Mouse (Mus musculus): ENCODE results near the gene Lyl1.

The Lyl1 gene

DNA sequence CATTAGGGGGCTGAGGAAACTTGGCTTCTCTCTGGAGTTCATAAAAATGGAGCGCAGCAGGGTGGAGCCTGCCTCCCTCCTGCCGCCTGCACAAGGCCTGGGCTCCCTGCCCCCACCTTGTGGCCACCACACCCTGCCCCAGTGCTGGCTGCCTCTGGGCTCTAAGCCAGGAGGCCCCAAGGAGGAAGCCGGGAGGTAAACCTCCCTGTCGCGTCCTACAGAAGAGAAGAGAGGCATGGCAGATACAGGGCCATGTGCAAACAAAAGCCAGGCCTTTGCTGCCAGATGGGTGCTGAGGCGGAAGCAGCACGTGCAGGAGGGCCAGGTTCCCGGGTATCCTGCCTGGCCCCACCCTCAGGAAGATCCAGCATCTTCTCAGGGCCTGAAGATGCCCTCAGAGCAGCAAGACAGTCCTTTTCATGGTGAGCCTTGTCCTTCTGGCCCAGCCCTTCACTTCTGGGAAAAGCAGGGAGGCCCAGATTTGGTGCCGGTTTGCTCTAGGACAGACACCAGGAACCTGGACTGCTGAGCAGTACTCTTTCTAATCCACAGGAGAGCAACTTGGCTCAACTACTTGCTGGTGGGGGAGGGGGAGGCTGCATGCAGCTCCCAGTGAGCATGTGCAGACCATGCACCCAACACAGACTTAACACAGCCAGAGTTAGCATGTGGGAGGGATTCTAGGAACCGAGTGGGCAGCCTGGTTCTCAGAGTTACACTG is 21.8 kb downstream of the Lyl1 start, which contains the start of gene G430095P16Rik:
TSS of gene G430095P16Rik (plus strand) at position 158 of the 721 bp plus-strand sequence.
- peak; percentile 79 to 80 for DNase-seq (ENCODE audit: low spot score in 2 of 2)

DNA sequence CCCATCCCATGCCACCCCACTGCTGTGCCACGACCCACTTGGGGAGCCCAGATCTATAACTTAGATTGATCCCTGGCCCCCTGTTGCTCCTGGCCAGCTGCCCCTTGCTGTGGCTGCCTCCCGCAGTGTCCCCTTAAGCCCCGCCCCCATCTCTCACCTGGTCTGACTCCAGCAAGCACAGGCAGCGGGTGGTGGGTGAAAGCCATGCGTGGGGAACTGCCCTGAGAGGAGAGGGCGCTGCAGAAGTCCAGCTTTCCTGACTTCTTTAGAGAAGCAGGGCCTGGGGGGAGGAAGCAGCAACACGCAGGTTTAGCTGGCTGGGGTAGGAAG is 22.3 kb downstream of the Lyl1 start:
- DNase-seq (ENCODE audit: low spot score in 2 of 2), result no peak

DNA sequence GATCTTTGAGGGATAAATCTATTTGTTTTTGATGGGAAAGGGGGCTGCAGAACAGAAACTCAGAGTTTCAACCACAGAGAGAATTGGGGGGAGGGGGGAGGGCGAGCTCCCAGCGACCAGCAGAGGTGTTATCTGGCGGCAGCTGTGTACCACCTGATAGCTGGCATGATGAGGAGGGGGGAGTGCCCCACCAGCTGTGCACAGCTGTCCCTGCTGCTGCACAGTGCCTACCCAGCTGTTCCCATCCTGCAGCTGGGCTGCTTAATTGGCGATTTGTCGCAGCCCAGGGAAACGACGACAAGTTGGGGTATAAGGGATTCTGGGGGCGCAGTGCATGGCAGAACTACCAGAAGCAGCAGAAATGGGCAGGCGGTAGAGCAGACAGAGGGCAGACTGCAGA is 23.4 kb downstream of the Lyl1 start:
- DNase-seq (ENCODE audit: low spot score in 2 of 2), result no peak

DNA sequence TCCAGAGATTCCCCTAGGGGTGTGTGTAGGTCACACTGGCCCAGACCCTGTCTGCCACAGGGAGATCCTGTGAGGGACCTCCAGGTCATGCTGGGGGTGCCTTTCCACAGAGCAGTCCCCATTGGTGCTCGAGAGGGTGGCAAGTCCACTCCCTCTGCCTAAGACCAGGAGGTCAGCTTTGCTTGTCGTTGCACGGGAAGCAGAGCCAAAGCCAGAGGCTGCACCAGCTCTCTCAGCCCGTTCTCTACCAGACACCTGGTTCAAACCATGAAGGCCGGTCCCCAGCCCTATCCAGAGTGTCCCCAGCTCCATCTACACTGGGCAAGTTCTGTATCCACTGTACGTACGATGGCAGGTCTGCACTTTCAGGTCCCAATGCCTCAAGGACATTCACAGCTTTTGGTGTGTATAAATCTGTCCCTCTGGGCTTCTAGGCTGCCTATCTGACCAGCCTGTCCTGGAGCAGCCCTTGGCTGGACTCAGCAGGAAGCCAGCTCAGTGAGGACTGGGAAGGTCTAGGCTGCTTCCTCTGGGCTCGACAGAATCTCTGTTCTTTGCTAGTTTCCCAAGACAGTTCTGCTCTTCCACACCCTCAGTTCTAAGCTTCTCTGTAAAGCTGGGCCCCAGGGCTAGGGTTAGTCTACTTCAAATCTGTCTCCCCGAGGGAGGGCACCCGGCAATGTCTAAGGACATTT is 24.1 kb downstream of the Lyl1 start:
- DNase-seq (ENCODE audit: low spot score in 2 of 2), result no peak

DNA sequence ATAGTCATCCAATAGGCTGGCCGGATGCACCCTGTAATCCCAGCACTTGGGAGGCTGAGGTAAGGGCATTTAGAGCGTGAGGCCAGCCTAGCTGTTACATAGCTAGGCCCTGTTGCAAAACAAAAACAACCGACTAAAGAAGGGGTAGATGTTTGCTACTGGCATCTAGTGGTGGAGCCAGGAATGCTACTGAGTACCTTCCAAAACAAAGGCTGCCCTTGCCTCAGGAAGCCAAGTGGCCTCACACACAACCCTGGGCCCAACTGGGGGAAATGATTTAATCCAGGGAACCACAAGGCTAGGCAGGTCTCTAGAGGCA is 24.6 kb downstream of the Lyl1 start:
- DNase-seq (ENCODE audit: low spot score in 2 of 2), result no peak

DNA sequence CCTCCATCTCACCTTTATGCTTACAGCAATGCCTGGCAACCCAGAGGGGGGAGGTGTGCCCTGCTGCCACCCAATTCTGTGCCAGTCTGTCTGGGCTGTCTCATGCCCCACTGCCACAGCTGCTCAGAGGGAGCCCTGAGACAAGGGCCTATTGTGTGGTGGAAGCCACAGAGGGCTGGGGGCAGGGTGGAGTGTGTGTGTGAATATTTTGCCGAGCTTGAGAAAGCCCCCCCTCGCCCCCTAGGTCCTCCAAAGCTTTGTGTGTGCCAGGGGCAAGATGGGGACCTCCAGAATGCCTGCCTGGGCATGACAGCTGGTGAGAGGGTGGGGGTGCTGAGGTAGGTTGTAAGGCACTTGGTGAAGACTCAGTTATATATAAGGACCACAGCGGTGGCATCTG is 27.2 kb downstream of the Lyl1 start:
- no peak for DNase-seq (ENCODE audit: low spot score in 2 of 2)

DNA sequence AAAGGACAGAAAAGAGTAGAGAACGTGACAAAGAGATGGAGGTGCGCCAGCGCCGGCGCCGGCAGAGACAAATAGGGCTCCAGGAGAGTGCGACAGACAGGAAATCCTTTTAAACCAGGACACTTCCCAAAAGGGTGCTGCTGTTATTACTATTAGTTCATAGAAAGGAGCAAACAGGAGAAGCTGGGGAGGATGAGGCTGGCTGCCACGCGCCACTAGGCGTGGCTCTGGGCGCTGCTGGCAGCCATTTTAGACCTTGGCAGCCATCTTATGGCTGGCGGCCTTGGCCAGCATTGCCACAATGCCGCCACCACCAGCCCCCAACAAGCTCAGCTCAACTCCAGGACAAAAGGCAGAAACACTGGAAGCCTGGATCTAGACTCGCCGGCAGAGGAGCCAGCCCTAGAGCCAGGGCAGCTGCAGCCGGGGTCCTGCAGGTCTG is 28.7 kb downstream of the Lyl1 start:
- no peak for DNase-seq (ENCODE audit: low spot score in 2 of 2)

DNA sequence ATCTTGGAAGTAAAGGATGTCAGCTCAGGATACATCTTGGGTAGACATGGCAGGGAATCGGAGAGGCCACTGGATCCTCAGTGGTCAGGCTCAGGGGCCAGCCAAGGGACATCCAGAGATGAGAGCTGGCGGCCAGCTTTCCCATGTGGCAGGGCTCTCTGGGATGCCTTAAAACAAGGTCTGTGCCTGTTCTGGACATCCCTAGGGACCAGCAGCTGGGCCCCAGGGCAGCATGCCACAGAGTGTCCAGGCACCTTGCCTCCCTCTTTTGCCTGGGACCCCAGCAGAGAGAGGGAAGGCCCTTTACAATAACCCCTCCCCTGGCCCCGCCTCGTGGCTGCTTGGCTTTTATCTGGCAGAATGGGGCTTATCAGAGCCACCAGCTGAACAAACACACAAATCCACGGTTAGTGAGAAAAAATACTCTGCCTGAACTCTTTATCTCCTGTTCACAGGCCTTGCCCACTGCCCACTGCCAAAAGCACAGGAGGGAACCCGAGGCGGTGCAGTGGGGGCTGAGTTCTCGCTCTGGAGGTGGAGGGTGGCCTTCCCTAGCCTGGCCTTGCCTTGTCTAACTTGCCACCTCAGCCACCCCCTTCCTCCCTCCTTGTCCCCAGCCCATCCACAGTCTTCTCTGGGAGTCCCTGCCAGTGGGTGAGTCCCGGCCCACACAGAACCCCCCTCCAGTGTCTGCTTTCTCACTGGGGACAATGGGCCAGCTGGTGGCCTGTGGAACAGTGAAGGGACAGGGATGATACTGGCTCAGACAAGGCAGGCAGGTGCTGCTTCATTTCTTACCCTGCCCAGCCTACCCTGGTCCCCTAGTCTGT is 29.5 kb downstream of the Lyl1 start:
- DNase-seq (ENCODE audit: low spot score in 2 of 2), result peak; percentile 66 to 67

DNA sequence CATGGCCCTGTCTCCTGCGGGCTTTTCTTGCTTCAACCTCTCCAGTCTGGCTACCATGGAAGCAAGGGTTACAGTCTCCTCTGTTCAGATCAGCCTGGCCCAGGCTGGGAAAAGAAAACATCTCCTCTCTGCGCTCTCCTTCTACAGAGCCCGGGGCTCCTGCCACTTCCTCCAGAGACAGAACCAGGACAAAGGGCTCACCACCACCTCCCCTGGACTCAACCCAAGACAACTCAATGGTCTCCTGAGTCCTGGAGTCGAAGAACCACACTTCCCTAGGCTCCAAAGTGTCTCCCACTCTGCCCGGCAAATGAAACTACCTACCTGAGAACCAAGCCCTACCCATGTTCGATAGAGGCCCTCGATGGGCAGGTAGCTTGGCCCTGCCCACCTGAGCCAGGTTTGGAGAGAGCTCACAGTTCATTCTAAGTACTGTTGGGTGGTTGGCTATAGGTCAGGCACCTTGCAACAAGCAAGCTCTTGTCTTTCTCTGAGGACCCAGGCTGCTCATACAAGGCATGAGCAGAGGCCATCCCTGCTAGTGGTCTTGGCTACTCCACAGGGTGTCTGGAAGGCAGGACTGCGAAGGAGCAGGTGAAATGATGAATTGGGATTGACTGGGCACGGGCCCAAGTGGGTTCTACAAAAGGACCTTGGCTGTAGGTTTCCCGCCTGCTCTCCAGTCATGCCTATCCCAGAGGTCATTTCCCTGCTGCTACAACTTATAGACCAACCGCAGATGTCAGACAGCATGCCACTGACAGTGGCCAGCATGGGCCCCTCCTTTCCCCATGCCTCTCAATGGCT is 30.3 kb downstream of the Lyl1 start:
- no peak for DNase-seq (ENCODE audit: low spot score in 2 of 2)

DNA sequence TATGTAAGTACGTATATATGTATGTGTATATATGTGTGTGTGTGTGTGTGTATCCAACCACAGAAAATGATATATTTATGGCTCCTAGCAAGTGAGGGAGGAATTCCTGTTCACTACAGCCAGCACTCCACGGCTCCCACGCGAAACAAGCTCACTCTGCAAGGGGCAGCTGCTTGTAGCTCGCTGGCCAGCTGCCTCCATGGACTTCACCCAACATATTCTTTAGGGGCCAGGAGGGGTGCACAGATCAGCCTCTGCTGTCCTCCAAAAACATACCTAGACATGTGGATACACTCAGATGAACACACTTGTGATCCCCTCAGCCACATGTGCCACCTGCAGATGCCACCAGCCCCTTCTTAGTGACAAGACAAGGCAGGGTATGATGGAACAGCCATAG is 31.3 kb downstream of the Lyl1 start:
- no peak for DNase-seq (ENCODE audit: low spot score in 2 of 2)

DNA sequence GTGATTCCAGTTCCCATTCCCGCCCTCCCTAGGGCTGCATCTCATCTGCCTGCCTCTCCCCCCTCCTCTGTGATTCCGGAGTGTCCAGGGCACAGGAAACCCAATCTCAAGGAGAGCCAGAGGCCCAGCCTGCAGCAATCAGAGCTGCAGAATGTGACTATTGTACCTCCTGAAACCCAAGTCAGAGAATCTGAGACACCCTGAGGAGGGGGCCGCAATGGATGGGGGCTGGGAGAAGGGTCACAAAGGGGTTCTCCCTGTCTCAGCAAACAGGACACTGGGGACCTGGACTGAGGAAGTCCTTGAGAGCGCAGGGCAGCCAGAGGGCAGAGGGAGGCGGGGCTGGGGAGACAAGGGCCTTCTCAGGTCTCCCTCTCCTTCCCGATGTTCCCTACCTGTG is 31.7 kb downstream of the Lyl1 start:
- no peak for DNase-seq (ENCODE audit: low spot score in 2 of 2)

DNA sequence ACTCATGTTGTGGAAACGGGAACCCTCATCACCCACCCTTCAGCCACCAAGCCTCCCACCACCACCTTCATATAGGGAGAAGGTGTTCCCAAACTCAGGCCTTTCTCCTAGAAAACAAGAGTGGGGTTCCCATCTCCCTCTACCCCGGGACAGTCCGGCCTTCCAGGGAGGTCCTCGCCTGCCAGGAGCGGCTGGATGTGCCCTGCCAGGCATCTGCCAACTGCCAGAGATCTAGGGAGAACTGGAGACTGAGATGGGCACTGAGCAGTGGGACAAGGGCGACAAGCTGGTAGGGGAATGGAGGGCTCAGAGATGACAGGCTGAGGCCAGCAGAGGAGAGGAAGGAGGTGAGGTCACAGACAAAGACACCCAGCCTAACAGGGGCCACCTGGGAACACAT is 32.7 kb downstream of the Lyl1 start:
- no peak for DNase-seq (ENCODE audit: low spot score in 2 of 2)

DNA sequence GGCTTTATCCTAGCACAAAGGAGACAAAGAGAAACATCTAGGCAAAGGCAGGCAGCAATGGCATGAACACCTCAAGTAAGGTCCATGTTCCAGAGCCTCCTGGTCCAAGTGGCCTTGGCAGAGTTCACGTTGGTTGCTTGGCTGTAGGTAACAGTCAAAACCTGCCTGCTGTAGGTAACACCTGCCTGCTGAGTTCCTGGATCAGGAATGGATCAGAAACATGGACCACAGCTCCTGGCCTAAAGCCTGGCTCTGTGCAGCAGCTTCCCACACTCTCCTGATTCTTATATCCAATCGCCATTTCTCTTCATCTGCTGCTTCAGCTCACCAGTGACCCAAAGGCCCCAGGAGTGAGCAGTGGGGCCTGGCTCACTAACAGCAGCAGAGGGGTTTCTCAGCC is 33.4 kb downstream of the Lyl1 start:
- DNase-seq (ENCODE audit: low spot score in 2 of 2), result no peak

DNA sequence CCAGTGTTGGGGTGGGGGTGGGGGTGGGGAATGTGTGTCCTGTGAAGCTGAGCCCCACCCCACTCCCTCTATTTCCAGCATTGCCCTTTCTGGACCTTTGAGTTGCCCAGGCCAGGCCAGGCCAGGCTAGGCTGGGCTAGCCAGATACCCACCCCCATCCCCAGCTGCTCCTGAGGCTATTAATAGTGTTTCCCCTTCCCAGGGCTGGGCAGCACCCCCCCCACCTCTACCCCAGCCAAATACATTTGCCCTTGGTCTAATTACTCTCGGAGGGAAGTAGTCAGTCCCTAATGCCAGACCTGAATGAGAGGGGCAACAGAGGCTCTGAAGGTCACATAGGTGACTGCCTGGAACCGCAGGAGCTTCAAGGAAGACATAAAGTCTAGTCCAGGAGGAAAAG is 34.3 kb downstream of the Lyl1 start:
- DNase-seq (ENCODE audit: low spot score in 2 of 2), result no peak

DNA sequence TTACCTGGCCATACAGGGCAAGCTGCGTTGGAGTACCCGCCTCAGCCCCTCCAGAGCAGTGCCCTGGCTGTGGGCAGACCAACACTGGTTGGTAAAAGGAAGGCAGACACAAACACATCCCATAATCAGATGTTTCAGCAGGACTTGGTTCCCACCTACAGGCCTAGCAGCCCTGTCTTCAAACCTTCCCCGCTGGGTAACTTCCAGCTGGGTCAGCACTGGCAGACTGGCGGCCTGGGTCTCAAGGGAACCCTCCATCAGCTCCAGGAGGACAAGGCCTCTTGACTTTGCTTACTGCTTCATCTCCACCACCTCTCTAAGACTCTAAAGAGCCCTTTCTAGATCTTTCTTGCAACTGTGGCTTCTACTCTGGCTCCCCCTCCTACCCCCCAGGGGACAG is 35.3 kb downstream of the Lyl1 start:
- DNase-seq (ENCODE audit: low spot score in 2 of 2), result no peak

DNA sequence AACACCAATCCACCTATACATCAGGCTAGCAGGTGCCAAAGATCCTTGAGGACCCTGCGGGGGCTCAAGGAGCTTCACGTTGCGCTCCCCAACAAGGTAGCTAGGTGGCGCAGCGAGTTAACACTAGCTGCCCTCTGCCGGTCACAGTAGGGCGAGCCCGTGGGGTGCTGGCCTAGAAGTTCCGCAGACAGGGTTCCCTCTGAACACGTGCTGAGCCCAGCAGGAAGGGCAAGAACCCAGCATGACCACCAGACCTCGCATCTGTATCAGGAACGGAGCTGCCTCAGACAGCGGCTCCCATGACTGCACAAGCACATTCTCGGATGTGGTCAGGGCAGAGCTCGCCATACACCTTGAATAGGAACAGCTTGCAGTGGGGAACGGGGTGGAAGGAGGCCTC is 36.4 kb downstream of the Lyl1 start:
- peak; percentile 67 to 80 for DNase-seq (ENCODE audit: low spot score in 2 of 2)

DNA sequence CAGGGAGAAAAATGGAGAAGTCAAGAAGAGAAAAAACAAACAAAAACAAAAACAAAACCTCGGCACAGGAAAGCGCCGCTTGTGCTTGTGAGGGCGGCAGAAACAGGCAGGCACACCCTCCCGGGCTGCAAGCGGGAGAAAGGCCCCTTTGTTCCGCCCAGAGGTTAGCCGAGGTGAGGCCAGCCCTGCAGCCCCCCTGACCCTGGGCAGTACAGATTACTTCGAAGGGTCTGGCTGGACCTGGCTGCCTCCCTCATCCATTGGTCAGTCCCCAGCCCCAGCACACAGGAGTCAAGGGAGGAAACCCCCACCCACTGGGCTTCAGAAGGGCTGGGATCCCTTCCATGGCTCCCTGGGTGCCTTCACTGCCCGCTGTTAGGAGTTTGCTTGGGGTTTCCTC is 37.0 kb downstream of the Lyl1 start:
- DNase-seq (ENCODE audit: low spot score in 2 of 2), result no peak

DNA sequence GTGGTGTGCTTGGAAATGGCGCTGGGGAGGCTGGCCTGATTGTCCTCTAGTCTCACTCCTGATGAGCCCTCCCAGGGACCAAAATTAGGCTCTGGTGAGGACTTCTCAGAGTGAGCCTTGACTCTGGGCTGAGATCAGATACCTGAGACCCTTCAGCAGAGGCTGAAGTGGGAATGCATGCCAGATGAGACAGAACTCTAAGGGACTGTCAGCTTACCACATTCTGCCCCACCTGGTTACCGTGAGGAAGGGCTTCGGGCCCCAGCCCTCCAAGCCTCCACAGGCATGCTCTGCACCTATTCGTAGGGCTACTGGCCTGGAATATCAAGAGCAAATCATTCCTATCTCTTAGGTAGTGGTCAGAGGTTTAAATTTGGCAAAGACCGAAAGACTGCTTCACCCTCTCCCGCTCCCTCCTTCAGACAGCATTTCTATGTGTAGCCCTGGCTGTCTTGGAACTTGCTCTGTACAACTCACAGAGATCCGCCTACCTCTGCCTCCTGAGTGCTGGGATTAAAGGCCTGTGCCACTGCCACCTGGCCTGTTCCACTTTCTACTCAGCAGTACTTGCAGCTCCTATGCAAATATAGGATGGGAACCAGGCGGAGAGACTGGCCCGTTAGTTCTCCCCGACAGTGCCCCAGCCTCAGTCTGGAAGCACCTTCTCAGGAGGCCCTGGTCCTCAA is 37.6 kb downstream of the Lyl1 start:
- DNase-seq (ENCODE audit: low spot score in 2 of 2), result no peak

DNA sequence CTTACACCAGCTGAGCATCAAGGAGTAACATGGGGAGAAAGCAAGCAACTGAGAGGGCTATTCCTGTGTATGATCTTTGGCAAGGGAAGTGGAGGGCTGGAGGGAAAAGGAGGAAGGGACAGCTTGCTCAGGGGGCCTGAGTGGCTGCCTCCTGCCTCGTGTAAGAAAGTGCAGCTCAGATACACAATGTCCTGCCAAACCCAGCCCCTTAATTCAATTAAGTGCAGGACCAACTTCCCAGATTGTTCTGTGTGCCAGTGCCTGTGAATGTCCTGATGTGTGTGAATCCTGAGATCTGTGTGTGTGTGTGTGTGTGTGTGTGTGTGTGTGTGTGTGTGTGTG is 38.1 kb downstream of the Lyl1 start:
- no peak for DNase-seq (ENCODE audit: low spot score in 2 of 2)

DNA sequence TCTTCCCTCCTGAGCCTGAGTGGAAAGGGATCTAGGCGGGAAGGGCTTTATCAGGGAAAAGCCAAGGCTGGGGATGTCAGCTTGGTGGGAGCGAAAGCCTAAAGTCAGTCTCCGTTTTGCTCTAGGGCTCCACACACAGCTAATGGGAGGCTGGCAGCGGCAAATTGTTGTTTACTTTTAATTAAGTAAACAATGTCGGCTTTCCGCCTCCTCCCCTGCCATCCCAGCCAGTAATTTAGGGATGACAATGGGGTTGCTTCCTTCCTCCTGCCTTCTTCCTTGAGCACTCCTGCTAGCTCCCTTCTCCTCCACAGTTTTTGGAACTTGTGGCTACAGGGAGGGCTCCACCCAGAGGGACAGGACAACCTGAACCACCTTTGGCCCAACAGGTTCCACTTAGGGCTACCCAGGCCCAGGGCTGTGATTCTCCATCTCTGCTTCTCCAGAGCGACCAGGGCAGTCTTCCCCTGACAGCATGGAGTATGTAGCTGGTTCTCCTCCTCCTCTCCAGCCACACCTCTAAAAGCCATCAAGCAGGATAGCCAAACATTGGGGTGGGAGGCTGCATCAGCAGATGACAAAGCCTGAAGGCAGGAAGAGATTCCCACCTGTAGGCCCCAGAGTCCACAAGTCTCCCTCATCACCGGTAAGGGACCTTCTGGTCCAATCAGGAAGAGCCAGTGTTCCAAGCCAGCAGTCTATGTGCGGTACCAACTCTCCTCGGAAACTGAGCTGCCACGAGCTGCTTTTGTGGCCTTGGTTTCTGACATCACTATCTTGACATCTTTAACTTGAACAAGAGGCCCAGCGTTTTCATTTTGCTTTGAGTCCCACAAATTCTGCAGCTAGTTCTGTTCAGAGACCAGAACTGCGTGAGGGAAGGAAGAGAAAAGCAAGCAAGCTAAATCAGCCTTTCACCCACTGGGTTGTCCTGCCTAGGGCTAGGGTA is 39.9 kb downstream of the Lyl1 start:
- no peak for DNase-seq (ENCODE audit: low spot score in 2 of 2)

All from spleen, postnatal 14 days (tissue).